Mouse (Mus musculus) intestine, embryonic 16.5 days (tissue): ENCODE data around the gene Hacd2. TPM values are rescaled to one million over a fixed set of nuclear protein-coding genes. Genes with fewer than 3 reads are reported as not detected.
A peak's percentile ranks its signal among the peaks of the same experiment; 100 is the strongest.

Source experiments
- ATAC-seq: fragments of 200-750 bp; cut with Nextera tagmentation; 2 replicates; pipeline ENCODE4 v1.8.0; 2017; ENCODE audit warnings: moderate TSS enrichment, moderate library complexity
- H3K27ac ChIP-seq: fragments of 300-500 bp; sonication (generic); 2 replicates; pipeline ENCODE4 v1.5.1; 2014; ENCODE audit warnings: mild to moderate bottlenecking, low read length
- H3K27me3 ChIP-seq: fragments of 300-500 bp; sonication (generic); replicated peaks from 2 replicates; pipeline ENCODE4 v1.6.1; 2014; ENCODE audit warnings: low read length, control low read depth, mixed read lengths; ENCODE audit not compliant: control insufficient read depth, insufficient read depth
- H3K36me3 ChIP-seq: fragments of 300-500 bp; sonication (generic); 2 replicates; pipeline ENCODE4 v1.6.1; 2014; ENCODE audit warnings: low read length, control low read depth; ENCODE audit not compliant: control insufficient read depth, insufficient read depth
- H3K4me1 ChIP-seq: fragments of 300-500 bp; sonication (generic); 2 replicates; pipeline ENCODE4 v1.6.1; 2014; ENCODE audit warnings: low read length, control low read depth, mixed read lengths; ENCODE audit not compliant: control insufficient read depth, insufficient read depth
- H3K4me2 ChIP-seq: fragments of 300-500 bp; sonication (generic); 2 replicates; pipeline ENCODE4 v1.6.1; 2014; ENCODE audit warnings: low read depth, low read length, control low read depth
- H3K4me3 ChIP-seq: fragments of 300-500 bp; sonication (generic); 2 replicates; pipeline ENCODE4 v1.5.1; 2014; ENCODE audit warnings: mild to moderate bottlenecking, low read length
- H3K9ac ChIP-seq: fragments of 300-500 bp; sonication (generic); 2 replicates; pipeline ENCODE4 v1.6.1; 2014; ENCODE audit warnings: low read depth, low read length
- H3K9me3 ChIP-seq: fragments of 300-500 bp; sonication (generic); 2 replicates; pipeline ENCODE4 v1.6.1; 2016; ENCODE audit warnings: low read length, control low read depth; ENCODE audit not compliant: control insufficient read depth
- WGBS: fragments of 180-500 bp; shearing (Covaris S2); extraction: QIAGEN DNeasy Blood & Tissue Kit; methylation state at CpG from one replicate; pipeline ENCODE4 v1.1.7; 2014; 5-methylcytosine and 5-hydroxymethylcytosine counted together
- polyA plus RNA-seq: library from polyadenylated mRNA; unstranded; fragments of >200 nt; fragmentation: Nextera tagmentation; extraction: Ambion mirVana; gene quantifications from 2 replicates; pipeline ENCODE4 v1.2.1, GENCODE M21; 2015

Hacd2 gene
- polyA plus RNA-seq, 1 experiment from 2014 or later, result 103 TPM

DNA sequence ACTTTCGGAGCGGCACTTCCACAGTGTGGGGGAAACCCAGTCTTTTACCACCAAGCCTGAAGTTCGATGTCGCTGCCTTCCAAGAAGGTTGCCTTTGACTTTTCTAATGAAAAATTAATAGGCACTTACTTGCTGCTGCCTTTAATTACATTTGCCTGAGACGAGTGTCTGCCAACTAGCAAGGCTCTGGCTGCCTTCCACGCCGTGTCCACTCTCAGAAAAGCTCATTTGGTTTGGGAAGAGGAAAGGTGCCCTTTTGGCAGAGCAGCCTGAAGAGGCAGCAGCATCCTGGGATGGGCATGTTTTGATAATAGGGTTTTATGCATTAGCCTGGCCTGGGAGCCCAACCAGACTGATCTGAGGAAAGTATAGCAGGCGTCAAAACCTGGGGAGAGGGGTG is 119.6 kb downstream of the Hacd2 start:
- Histone ChIP-seq H3K4me3 (no peak overlapping the region), H3K4me1 (peaks cover 6% of the 10 kb centered on the region; the same call in 1 of the 2 replicates), H3K4me2 (no peak overlapping the region), H3K27ac (no peak overlapping the region), H3K36me3 (no peaks in the 10 kb centered on the region), H3K9ac (no peak overlapping the region), H3K27me3 (no peaks in the 10 kb centered on the region; the same call in 1 of the 2 replicates), H3K9me3 (no peaks in the 10 kb centered on the region)
- 75% methylated on average over 8 of the region's 8 CpGs for WGBS
- no peak for ATAC-seq

DNA sequence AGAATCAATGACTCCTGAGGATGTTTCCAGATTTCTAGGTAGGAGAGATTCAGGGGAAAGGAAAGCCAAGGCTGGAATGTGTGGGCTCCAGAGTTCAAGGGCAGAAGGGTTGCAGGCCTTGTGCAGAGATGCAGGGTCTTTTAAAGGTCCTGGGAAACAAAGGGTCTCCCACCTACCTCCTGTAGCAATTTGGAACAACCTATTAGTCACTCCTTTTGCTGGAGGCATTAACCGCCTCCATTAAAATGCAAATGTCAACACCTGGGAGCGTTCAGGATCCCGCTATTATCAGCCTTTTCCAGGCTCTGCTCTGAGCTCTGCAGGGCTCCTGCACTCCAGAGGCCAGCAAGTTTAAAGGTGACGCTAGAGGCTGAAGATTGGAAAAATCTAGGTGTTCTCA is 123.9 kb downstream of the Hacd2 start:
- H3K4me1 ChIP-seq, result no peaks in the 10 kb centered on the region
- H3K36me3 ChIP-seq, result no peaks in the 10 kb centered on the region
- ATAC-seq, result no peak
- no peak overlapping the region for H3K4me2 ChIP-seq
- H3K27me3 ChIP-seq, result peaks cover 1% of the 10 kb centered on the region; the same call in 1 of the 2 replicates
- 34% methylated on average over 4 of the region's 4 CpGs for WGBS
- H3K9me3 ChIP-seq, result no peaks in the 10 kb centered on the region
- no peak overlapping the region for H3K27ac ChIP-seq
- H3K9ac ChIP-seq, result no peak overlapping the region
- no peak overlapping the region for H3K4me3 ChIP-seq

DNA sequence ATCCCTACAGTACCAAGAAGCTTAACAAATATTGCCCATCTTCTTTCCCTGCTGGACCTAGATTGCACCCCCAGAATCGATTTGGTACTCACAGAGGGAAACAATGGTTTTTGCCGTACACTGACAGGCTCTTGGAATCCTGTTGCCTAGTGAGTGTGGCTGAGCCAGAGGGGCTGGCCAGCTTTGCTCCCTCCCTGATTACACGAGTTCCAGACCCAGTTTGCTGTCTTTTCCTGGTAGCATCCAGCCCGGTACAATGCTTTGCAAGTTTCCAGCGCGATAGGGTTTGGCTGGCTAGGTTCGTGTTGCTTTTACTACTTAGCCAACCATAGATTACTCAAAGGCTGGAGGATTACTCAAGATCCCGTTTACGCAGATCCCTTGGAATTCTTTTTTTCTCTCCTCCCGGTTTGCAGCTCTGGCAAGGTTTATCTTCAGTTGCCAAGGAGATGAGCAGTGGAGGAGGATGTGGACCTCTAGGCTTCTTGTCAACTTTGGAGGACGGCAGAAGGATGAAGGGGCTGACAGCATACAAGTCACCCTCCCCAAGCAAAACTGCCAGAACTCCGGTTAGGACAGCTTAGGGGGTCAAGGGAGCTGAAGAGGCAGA is 131.0 kb downstream of the Hacd2 start:
- Histone ChIP-seq H3K9ac (no peak overlapping the region), H3K9me3 (no peaks in the 10 kb centered on the region), H3K4me2 (no peak overlapping the region), H3K36me3 (no peaks in the 10 kb centered on the region), H3K27ac (no peak overlapping the region), H3K27me3 (peaks cover 45% of the 10 kb centered on the region), H3K4me3 (no peak overlapping the region), H3K4me1 (peaks cover 7% of the 10 kb centered on the region; the same call in 1 of the 2 replicates)
- no peak for ATAC-seq
- 8% methylated on average over 12 of the region's 12 CpGs for WGBS

DNA sequence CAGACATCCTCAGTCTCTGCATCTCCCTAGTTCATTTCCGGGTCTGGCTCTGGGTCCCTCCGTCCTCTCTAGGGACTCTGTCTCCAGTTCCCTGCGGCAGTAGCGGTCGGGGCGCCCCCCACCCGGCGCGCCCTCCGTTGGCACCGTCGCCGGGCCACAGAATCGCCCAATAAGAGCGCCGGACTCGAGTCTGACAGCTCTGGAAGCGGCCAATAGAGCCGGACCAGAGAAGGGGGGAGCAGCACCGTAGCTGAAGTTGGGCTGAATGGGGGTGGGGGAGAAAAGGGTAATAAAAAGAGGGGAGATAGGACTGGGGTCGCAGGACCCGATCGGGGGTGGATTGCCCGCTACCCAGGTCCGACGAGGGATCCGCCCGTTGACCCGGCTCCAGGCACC is 132.0 kb downstream of the Hacd2 start:
- Histone ChIP-seq H3K9ac (peak overlapping the region; percentile 79), H3K4me3 (peak overlapping the region; percentile 69), H3K27ac (peak overlapping the region; percentile 70), H3K9me3 (no peaks in the 10 kb centered on the region), H3K27me3 (peaks cover 48% of the 10 kb centered on the region), H3K36me3 (no peaks in the 10 kb centered on the region), H3K4me2 (peak overlapping the region; percentile 97), H3K4me1 (peaks cover 10% of the 10 kb centered on the region)
- peak; percentile 56 for ATAC-seq
- under 1% methylated on average over 29 of the region's 29 CpGs for WGBS

DNA sequence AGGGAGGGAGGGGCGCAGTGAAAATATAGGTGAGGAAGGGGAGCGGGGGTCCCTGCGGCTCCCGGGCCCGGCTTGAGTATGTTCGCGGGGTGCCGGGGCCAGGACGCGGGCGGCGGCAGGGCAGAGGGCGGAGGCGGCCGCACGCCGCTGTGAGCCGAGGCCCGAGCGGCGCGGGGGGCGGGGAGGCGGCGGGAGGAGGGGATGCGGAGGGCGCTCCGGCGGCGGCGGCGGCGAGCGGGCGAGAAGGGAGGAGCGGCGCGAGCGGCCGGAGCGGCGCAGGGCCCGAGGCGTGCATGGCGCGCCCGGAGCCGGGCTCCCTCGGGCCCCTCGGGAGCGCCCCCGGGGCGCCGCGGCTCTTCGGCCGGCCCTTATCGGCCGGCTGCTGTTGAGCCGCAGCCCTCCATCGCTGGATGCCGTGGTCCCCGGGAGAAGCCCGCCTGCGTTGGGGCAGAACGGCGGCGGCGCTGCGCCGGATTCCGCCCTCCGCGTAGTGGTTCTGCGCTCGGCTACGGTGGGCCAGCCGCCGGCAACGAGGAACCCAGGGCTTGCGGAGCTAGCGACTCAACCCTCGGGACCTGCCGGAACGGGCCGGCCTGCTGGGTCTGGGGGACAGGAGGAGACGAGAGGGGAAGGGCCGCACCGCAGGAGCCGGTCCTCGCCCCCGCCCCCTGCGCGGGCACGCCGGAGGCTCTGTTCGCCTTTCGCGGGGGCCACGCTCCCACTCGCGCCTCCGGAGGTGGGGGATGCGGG is 132.6 kb downstream of the Hacd2 start, which contains the start of gene Adcy5:
Adcy5 (plus strand) TSS at position 237 of the 750 bp plus-strand sequence.
- ATAC-seq, result peak; percentile 57
- Histone ChIP-seq H3K4me3 (peak within 1 kb of the TSS; percentile 69), H3K9me3 (no peaks in the 10 kb centered on the region), H3K4me1 (peaks cover 13% of the 10 kb centered on the region), H3K36me3 (no peaks in the 10 kb centered on the region), H3K27ac (peak within 1 kb of the TSS; percentile 70), H3K9ac (peak within 1 kb of the TSS; percentile 79), H3K4me2 (peak within 1 kb of the TSS; percentile 97), H3K27me3 (peaks cover 48% of the 10 kb centered on the region)
- WGBS, result 1% methylated on average over 92 of the region's 104 CpGs

DNA sequence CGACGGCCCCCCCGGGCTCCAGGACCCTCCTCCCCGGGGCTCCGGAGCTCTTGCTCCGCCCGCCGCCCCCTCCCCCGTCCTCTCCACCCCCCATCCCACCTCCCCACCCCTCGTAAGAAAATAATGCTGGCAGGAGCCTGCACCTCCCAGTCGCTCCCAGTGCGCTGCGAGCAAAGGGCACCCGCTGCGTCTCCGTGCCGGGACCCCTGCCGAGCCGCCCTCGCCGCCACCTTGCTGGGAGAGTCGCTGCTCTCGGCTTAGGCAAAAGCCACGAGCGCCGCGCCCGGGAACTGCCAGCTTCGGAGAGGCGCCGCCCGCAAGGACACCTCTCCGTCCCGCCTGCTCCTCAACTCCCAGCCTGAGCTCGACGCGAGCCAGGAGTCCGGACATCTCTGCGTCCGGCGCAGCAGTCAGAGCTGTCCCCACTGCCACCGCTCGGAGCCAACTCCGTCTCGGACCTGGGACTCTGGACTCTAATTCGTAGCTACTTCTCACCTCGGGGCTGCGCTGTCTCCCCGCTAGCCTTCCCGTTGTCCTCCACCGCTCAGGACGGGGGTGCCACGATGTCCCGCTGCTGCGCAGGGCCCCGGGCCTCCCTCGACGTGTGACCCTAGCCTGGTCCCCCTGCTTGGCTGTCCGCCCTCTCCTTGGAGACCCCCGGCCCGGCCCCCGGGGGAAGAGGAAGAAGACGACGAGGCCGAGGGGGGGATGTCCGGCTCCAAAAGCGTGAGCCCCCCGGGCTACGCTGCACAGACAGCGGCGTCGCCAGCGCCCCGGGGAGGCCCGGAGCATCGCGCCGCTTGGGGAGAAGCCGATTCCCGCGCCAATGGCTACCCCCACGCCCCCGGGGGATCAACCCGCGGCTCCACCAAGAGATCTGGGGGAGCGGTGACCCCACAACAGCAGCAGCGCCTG is 133.4 kb downstream of the Hacd2 start:
- peak; percentile 63 for ATAC-seq
- Histone ChIP-seq H3K27me3 (peaks cover 48% of the 10 kb centered on the region), H3K4me2 (peak overlapping the region; percentile 97), H3K27ac (peak overlapping the region; percentile 70), H3K9ac (peak overlapping the region; percentile 79), H3K9me3 (no peaks in the 10 kb centered on the region), H3K36me3 (no peaks in the 10 kb centered on the region), H3K4me1 (peaks cover 15% of the 10 kb centered on the region), H3K4me3 (peak overlapping the region; percentile 69)
- WGBS, result 3% methylated on average over 86 of the region's 87 CpGs

DNA sequence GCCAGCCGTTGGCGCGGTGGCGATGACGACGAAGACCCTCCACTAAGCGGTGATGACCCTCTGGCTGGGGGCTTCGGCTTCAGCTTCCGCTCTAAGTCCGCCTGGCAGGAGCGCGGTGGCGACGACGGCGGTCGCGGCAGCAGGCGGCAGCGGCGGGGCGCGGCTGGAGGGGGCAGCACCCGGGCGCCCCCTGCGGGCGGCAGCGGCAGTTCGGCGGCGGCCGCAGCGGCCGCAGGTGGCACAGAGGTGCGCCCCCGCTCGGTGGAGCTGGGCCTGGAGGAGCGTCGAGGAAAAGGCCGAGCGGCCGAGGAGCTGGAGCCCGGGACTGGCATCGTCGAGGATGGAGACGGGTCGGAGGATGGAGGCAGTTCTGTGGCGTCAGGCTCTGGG is 134.1 kb downstream of the Hacd2 start:
- peak overlapping the region; percentile 69 for H3K4me3 ChIP-seq
- no peaks in the 10 kb centered on the region for H3K36me3 ChIP-seq
- peak overlapping the region; percentile 79 for H3K9ac ChIP-seq
- H3K27ac ChIP-seq, result peak overlapping the region; percentile 57; the same call in 1 of the 2 replicates
- WGBS, result 3% methylated on average over 48 of the region's 48 CpGs
- peaks cover 17% of the 10 kb centered on the region for H3K4me1 ChIP-seq
- H3K9me3 ChIP-seq, result no peaks in the 10 kb centered on the region
- peak overlapping the region; percentile 97 for H3K4me2 ChIP-seq
- peak; percentile 16; the same call in 1 of the 2 replicates for ATAC-seq
- peaks cover 45% of the 10 kb centered on the region for H3K27me3 ChIP-seq

DNA sequence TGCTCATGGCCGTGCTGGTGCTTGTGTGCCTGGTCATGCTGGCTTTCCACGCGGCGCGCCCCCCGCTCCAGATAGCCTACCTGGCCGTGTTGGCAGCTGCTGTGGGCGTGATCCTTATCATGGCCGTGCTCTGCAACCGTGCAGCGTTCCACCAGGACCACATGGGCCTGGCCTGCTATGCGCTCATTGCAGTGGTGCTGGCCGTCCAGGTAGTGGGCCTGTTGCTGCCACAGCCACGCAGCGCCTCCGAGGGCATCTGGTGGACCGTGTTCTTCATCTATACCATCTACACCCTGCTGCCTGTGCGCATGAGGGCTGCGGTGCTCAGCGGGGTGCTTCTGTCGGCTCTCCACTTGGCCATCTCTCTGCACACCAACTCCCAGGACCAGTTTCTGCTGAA is 134.6 kb downstream of the Hacd2 start:
- Histone ChIP-seq H3K9ac (peak overlapping the region; percentile 79; the same call in 1 of the 2 replicates), H3K4me2 (peak overlapping the region; percentile 97), H3K27ac (no peak overlapping the region), H3K36me3 (no peaks in the 10 kb centered on the region), H3K4me1 (peaks cover 17% of the 10 kb centered on the region), H3K27me3 (peaks cover 45% of the 10 kb centered on the region), H3K4me3 (peak overlapping the region; percentile 69), H3K9me3 (no peaks in the 10 kb centered on the region)
- ATAC-seq, result no peak
- 72% methylated on average over 21 of the region's 21 CpGs for WGBS
